ENCODE assay signal across 8 mouse cellular contexts in genomic region chr2:49618829-49619718, GRCm38 (mm10). TPM values are rescaled to one million over a fixed set of nuclear protein-coding genes. Genes with fewer than 3 reads are reported as not detected.
DNase-seq lines count a peak whose midpoint lies in the region; ATAC-seq and TF ChIP-seq lines count a peak whose summit lies in the region.

Gene Kif5c (plus strand): TSS chr2:49619298.

- no peak for TF ChIP-seq EP300 in heart, adult 2 months (IDR thresholded peaks at IDR 0.05; ENCODE audit: insufficient read depth, low read depth, low read length)

- peak; percentile 19 to 48 for DNase-seq in adrenal gland, postnatal 4 days (ENCODE audit: low spot score in 2 of 2)
- peak; percentile 82 to 84 for DNase-seq in heart, adult 2 months
- peak; percentile 87 for DNase-seq in kidney, adult 18-20 months
- peak; percentile 96 for DNase-seq in left cerebral cortex, postnatal 4 days
- DNase-seq in midbrain, embryonic 11.5 days (ENCODE audit: low spot score, missing footprints): peak; percentile 98
- peak; percentile 94 for DNase-seq in right cerebral cortex, postnatal 4 days
- peak; percentile 65 to 84 for DNase-seq in urinary bladder, postnatal 4 days (ENCODE audit: low spot score in 2 of 2)

- no peak for TF ChIP-seq POLR2A in heart, adult 2 months (IDR thresholded peaks at IDR 0.05; ENCODE audit: insufficient read depth, low read depth, low read length)

- no peaks in the 10 kb centered on the region for H3K79me2 ChIP-seq in heart, adult 2 months (replicated peaks; ENCODE audit: control insufficient read depth, insufficient read depth, low read length)

- 5% methylated on average over 54 of the region's 54 CpGs for WGBS in embryonic facial prominence, embryonic 13.5 days
- WGBS in heart, adult 2 months: 2% methylated on average over 54 of the region's 54 CpGs
- WGBS in midbrain, embryonic 11.5 days: 5% methylated on average over 52 of the region's 54 CpGs

- H3K27me3 ChIP-seq in embryonic facial prominence, embryonic 13.5 days: peaks cover 5% of the 10 kb centered on the region; the same call in 1 of the 2 replicates
- peaks cover 9% of the 10 kb centered on the region for H3K27me3 ChIP-seq in heart, adult 2 months (ENCODE audit: control insufficient read depth, insufficient read depth, low read length)
- H3K27me3 ChIP-seq in midbrain, embryonic 11.5 days (ENCODE audit: control insufficient read depth, insufficient read depth, low read length): no peaks in the 10 kb centered on the region

- TF ChIP-seq CTCF in heart, adult 2 months (IDR thresholded peaks at IDR 0.05): no peak

- peak; percentile 98 for ATAC-seq in embryonic facial prominence, embryonic 13.5 days (ENCODE audit: insufficient number of reproducible peaks, insufficient read depth, low FRiP score, low TSS enrichment, low read depth)
- peak; percentile 98 for ATAC-seq in midbrain, embryonic 11.5 days (ENCODE audit: low FRiP score)

- no peak within 1 kb of the TSS for H3K27ac ChIP-seq in embryonic facial prominence, embryonic 13.5 days
- no peak within 1 kb of the TSS for H3K27ac ChIP-seq in heart, adult 2 months
- H3K27ac ChIP-seq in midbrain, embryonic 11.5 days (ENCODE audit: low read depth, low read length): peak within 1 kb of the TSS; percentile 68

- no peaks in the 10 kb centered on the region for H3K9me3 ChIP-seq in embryonic facial prominence, embryonic 13.5 days
- no peaks in the 10 kb centered on the region; the same call in 1 of the 2 replicates for H3K9me3 ChIP-seq in midbrain, embryonic 11.5 days (ENCODE audit: control insufficient read depth, low read length)

- H3K9ac ChIP-seq in embryonic facial prominence, embryonic 13.5 days: peak within 1 kb of the TSS; percentile 77
- H3K9ac ChIP-seq in heart, adult 2 months (ENCODE audit: low read depth, low read length): peak within 1 kb of the TSS; percentile 53
- H3K9ac ChIP-seq in midbrain, embryonic 11.5 days (ENCODE audit: low read length): peak within 1 kb of the TSS; percentile 95

- H3K4me3 ChIP-seq in embryonic facial prominence, embryonic 13.5 days: peak within 1 kb of the TSS; percentile 92
- H3K4me3 ChIP-seq in heart, adult 2 months: peak within 1 kb of the TSS; percentile 62
- peak within 1 kb of the TSS; percentile 94 for H3K4me3 ChIP-seq in midbrain, embryonic 11.5 days (ENCODE audit: low read depth, low read length)

- peaks cover 3% of the 10 kb centered on the region; the same call in 1 of the 2 replicates for H3K36me3 ChIP-seq in embryonic facial prominence, embryonic 13.5 days
- no peaks in the 10 kb centered on the region for H3K36me3 ChIP-seq in heart, adult 2 months (ENCODE audit: control insufficient read depth, insufficient read depth, low read length)
- H3K36me3 ChIP-seq in midbrain, embryonic 11.5 days (ENCODE audit: control insufficient read depth, insufficient read depth, low read length): peaks cover 7% of the 10 kb centered on the region; the same call in 1 of the 2 replicates

- peaks cover 18% of the 10 kb centered on the region for H3K4me1 ChIP-seq in embryonic facial prominence, embryonic 13.5 days
- H3K4me1 ChIP-seq in heart, adult 2 months (ENCODE audit: control insufficient read depth, insufficient read depth, low read length): no peaks in the 10 kb centered on the region
- H3K4me1 ChIP-seq in midbrain, embryonic 11.5 days (ENCODE audit: control insufficient read depth, insufficient read depth, low read length): peaks cover 5% of the 10 kb centered on the region

- intact Hi-C loops in heart, adult 2 months (cut with DNase I): no loop called here
- intact Hi-C loops in left cerebral cortex, postnatal 4 days (cut with DNase I): no loop called here

- H3K4me2 ChIP-seq in embryonic facial prominence, embryonic 13.5 days: peak within 1 kb of the TSS; percentile 92
- H3K4me2 ChIP-seq in midbrain, embryonic 11.5 days: peak within 1 kb of the TSS; percentile 62

RNA-seq across cellular contexts. Expression of gene Kif5c, which starts in this region (rescaled TPM):
- 10 to 100 TPM; 20.8 to 31.1 TPM for total RNA-seq in adrenal gland, postnatal 4 days (2021)
- polyA plus RNA-seq in embryonic facial prominence, embryonic 13.5 days (2015; fragmentation: Nextera tagmentation; extraction: Ambion mirVana): 9.0 and 10.1 TPM in 2 replicates
- under 1 TPM; 0.52 to 0.60 TPM for total RNA-seq in heart, adult 2 months (2021)
- polyA plus RNA-seq in heart, adult 2 months (2012; rRNA removed): 0.82 and 0.88 TPM in 2 replicates
- 100 to 1,000 TPM; 441 to 484 TPM for total RNA-seq in left cerebral cortex, postnatal 4 days (2021)
- polyA plus RNA-seq in midbrain, embryonic 11.5 days (2014; fragmentation: Nextera tagmentation; extraction: Ambion mirVana): 96.2 and 96.4 TPM in 2 replicates

Comparison
In these comparisons a context has a peak if more than half of its experiments do, and no peak if none do; other contexts are left out.
1. RNA of gene Kif5c (total RNA-seq): 441 to 484 TPM in left cerebral cortex, postnatal 4 days; 20.8 to 31.1 TPM in adrenal gland, postnatal 4 days and 0.52 to 0.60 TPM in heart, adult 2 months; every median in the first group is over 10 times any median in the second.
2. Peak in DNase-seq, H3K4me3 ChIP-seq and H3K9ac ChIP-seq in heart, adult 2 months; RNA of the gene not detected or under 1 TPM.
3. DNase-seq: peak in every context shown above with its lines; median percentile 98 in midbrain, embryonic 11.5 days; 96 in left cerebral cortex, postnatal 4 days; 94 in right cerebral cortex, postnatal 4 days; 87 in kidney, adult 18-20 months; 83 in heart, adult 2 months; 74 in urinary bladder, postnatal 4 days; 34 in adrenal gland, postnatal 4 days.
4. Peak in every context shown above with its lines, with median percentiles within 50 percentile points of each other: H3K4me3 ChIP-seq and H3K9ac ChIP-seq.